Mouse (Mus musculus) neural tube, embryonic 13.5 days (tissue): ENCODE data around the gene Ugt1a8. TPM values are rescaled to one million over a fixed set of nuclear protein-coding genes. Genes with fewer than 3 reads are reported as not detected.
"Not testable (repeated sequence)": the region's sequence is repeated elsewhere in the genome, so short reads cannot be mapped to it uniquely, and the experiment has no call there.

Experiments
- ATAC-seq: fragments of 200-750 bp; cut with Nextera tagmentation; 2 replicates; pipeline ENCODE4 v1.8.0; 2017; ENCODE audit warnings: low read depth, mild to moderate bottlenecking, moderate TSS enrichment, moderate library complexity
- H3K27ac ChIP-seq: fragments of 300-500 bp; sonication (generic); replicated peaks from 2 replicates; pipeline ENCODE4 v1.5.1; 2015; ENCODE audit warnings: moderate library complexity, mild to moderate bottlenecking, inconsistent platforms
- H3K27me3 ChIP-seq: fragments of 300-500 bp; sonication (generic); 2 replicates; pipeline ENCODE4 v1.6.1; 2015; ENCODE audit warnings: mild to moderate bottlenecking, inconsistent platforms
- H3K36me3 ChIP-seq: fragments of 300-500 bp; sonication (generic); 2 replicates; pipeline ENCODE4 v1.6.1; 2015; ENCODE audit warnings: mild to moderate bottlenecking, inconsistent platforms
- H3K4me1 ChIP-seq: fragments of 300-500 bp; sonication (generic); replicated peaks from 2 replicates; pipeline ENCODE4 v1.6.1; 2015; ENCODE audit warnings: inconsistent platforms
- H3K4me2 ChIP-seq: fragments of 300-500 bp; sonication (generic); 2 replicates; pipeline ENCODE4 v1.6.1; 2015; ENCODE audit warnings: inconsistent platforms, mild to moderate bottlenecking, moderate library complexity
- H3K4me3 ChIP-seq: fragments of 300-500 bp; sonication (generic); 2 replicates; pipeline ENCODE4 v1.5.1; 2015; ENCODE audit warnings: mild to moderate bottlenecking, inconsistent platforms
- H3K9ac ChIP-seq: fragments of 300-500 bp; sonication (generic); 2 replicates; pipeline ENCODE4 v1.6.1; 2015; ENCODE audit warnings: moderate library complexity, mild to moderate bottlenecking, inconsistent platforms
- H3K9me3 ChIP-seq: fragments of 300-500 bp; sonication (generic); 2 replicates; pipeline ENCODE4 v1.6.1; 2016; ENCODE audit warnings: inconsistent platforms
- WGBS: fragments of 180-500 bp; shearing (Covaris S2); methylation state at CpG from one replicate; pipeline ENCODE4 v1.1.7; 2015; 5-methylcytosine and 5-hydroxymethylcytosine counted together
- polyA plus RNA-seq: library from polyadenylated mRNA; unstranded; fragments of >200 nt; fragmentation: Nextera tagmentation; extraction: Ambion mirVana; gene quantifications from 2 replicates; pipeline ENCODE4 v1.2.1, GENCODE M21; 2015

Gene Ugt1a8
- polyA plus RNA-seq, 1 experiment from 2014 or later = not detected

DNA sequence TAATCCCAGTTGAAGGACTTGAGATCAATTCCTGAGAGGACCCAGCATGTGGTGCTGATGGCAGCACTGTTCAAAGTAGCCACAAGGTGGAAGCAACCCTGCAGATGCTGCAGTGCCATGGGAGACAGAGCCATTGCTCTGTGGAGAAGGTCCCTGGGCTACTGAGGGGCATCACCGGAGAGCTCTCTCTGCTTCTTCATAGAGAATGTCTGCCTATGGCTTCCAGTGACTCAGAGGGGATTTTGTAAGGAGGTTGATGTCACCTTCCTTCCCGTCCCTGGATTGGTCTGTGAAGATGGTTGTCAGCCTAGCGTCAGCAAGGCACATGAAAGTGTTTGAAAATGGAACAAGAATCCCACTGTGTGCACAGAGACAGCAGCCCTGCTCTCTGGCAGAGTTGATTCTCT, 6.7 kb downstream of the Ugt1a8 start:
- ATAC-seq, H3K36me3 ChIP-seq, H3K4me3 ChIP-seq, H3K9me3 ChIP-seq, H3K27me3 ChIP-seq, H3K9ac ChIP-seq, H3K4me2 ChIP-seq, H3K4me1 ChIP-seq, H3K27ac ChIP-seq: not testable (repeated sequence)
- WGBS = 79% methylated on average over 3 of the region's 3 CpGs

DNA sequence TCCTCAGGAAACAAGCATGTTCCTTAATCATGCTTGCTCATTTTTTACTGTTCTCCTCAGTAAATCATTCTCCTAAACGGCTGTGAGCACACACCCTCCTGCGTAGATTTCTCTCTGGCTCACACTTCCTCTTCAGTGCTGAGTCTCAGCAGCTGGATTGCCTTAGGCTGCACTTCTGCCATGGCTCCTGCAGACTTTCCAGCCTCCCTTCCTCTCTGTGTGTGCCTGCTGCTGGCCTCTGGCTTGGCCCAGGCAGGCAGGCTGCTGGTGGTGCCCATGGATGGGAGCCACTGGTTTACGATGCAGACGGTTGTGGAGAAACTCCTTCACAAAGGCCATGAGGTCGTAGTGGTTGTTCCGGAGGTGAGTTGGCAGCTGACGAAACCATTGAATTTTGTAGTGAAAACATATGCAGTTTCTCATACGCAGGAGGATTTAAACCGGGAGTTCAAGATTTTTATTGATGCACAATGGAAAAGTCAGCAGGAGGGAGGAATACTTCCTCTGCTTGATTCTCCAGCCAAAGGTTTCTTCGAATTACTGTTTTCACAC, 7.4 kb downstream of the Ugt1a8 start, which contains the start of gene Ugt1a7c:
Ugt1a7c (plus strand) TSS at position 122 of the 552 bp plus-strand sequence.
- Histone ChIP-seq H3K36me3 (no peaks in the 10 kb centered on the region), H3K4me3 (no peak within 1 kb of the TSS), H3K9ac (no peak within 1 kb of the TSS), H3K27me3 (no peaks in the 10 kb centered on the region), H3K9me3 (no peaks in the 10 kb centered on the region), H3K4me1 (no peaks in the 10 kb centered on the region; the same call in 1 of the 2 replicates), H3K27ac (no peak within 1 kb of the TSS; the same call in 1 of the 2 replicates), H3K4me2 (no peak within 1 kb of the TSS)
- ATAC-seq = no peak
- 56% methylated on average over 10 of the region's 10 CpGs for WGBS

DNA sequence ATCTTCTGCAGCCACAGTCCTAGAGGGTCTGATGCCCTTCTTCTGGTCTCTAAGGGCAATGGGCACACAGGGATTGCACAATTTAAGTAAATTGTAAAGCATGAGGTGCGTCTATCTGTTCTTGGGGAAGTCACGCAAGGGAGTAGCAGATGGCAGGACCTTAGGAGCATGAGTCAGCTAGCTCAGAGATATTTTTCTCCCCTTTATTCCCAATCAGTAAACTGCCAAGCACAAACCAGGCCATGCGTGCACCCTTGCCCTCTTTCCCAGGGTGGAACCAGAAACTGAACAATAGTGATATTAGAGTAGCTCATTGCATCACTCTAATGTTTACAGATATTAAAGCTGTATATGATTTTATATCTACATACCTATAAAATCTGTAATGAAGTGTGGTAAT, 10.9 kb downstream of the Ugt1a8 start:
- not testable (repeated sequence) for H3K4me2 ChIP-seq, H3K4me3 ChIP-seq, H3K9me3 ChIP-seq, H3K4me1 ChIP-seq, H3K36me3 ChIP-seq, H3K27ac ChIP-seq, H3K9ac ChIP-seq, H3K27me3 ChIP-seq, ATAC-seq
- WGBS = 94% methylated on average over 3 of the region's 3 CpGs

DNA sequence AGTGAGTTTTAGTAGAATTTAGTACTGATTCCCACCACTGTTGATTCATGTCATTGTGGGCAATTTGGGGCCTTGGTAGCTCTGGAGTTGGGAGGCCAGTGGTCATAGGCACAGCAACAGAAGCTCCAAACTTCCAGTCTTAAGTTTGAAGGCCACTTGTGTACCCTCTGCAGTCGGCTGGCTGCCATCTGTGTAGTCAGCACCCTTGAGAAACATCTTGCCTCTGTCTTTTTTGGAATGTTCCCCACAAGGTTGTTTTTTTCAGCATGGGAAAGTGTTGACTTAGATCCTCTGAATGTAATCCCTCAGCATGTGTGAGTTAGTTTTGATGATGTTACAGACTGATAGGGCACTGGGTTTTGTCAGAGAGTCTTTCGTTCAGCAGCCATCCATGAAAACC, 12.1 kb downstream of the Ugt1a8 start:
- H3K4me1 ChIP-seq = not testable (repeated sequence)

DNA sequence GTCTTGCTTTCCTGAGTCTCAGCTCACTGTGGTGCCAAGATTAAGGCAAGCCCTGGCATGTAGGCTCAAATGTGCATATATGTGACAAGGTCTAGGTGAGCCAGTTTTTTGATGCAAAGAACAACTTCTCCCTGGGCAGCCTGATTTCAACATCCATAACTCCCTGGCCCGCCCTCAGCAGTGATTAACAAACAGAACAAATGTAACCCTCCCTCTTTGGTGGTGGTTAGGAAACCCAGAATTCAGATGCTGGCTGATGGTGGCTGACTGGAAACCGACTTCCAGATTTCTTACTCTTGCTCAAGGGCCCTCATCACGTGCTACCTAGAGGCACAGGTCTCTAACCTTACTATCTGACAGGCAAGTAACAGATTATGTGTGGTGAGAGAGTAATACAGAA, 15.4 kb downstream of the Ugt1a8 start, which contains the start of gene Ugt1a6b:
Ugt1a6b (plus strand) TSS at position 234 of the 400 bp plus-strand sequence.
- not testable (repeated sequence) for H3K9me3 ChIP-seq, H3K4me1 ChIP-seq, ATAC-seq, H3K9ac ChIP-seq, H3K4me2 ChIP-seq, H3K4me3 ChIP-seq, H3K36me3 ChIP-seq, H3K27me3 ChIP-seq, H3K27ac ChIP-seq
- WGBS = 68% methylated on average over 3 of the region's 3 CpGs

More for the DNA sequence above, 12.1 kb downstream of the Ugt1a8 start:
- not testable (repeated sequence) for H3K27me3 ChIP-seq, H3K4me2 ChIP-seq, H3K36me3 ChIP-seq, H3K27ac ChIP-seq, H3K9ac ChIP-seq, H3K9me3 ChIP-seq, ATAC-seq, H3K4me3 ChIP-seq
- 71% methylated on average over 2 of the region's 2 CpGs for WGBS

DNA sequence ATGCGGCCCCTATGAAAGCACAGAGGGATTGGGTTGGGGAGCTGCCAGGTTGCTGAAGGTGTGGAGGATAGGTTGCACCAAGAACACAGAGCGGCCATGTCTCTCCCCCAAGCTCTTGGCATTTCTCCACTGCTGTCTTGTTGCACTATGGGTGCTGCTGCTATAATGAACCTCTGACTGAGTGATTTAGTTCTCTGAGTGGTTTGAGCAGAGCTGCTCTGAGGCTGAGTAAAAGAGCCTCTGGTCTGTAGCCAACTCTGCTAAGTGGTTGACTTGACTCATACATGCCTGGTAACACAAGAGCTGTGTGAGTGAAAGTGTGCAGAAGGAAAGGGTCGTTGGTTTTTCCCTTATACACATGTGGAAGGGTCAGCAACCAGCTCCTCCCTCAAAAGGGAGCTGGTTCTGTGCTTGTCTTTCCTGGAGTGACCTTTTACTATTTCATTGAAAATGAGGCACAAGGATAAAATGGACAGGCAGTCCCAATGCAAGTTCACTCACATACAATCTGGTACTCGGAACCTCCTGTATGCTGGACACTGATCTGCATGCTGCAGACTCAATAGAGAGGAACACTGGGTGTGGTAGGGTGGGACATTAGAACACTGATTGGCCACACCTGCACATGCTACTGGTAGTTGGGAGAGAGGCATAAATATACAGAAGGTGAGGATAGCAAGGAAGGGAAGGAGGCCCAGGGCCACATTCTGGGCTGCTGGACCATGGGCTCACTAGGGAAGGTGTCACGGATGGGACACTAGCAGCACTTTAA, 16.3 kb downstream of the Ugt1a8 start:
- not testable (repeated sequence) for H3K27me3 ChIP-seq, H3K4me2 ChIP-seq, H3K4me1 ChIP-seq, H3K4me3 ChIP-seq, ATAC-seq, H3K9ac ChIP-seq, H3K9me3 ChIP-seq, H3K36me3 ChIP-seq, H3K27ac ChIP-seq
- WGBS = 80% methylated on average over 5 of the region's 5 CpGs

DNA sequence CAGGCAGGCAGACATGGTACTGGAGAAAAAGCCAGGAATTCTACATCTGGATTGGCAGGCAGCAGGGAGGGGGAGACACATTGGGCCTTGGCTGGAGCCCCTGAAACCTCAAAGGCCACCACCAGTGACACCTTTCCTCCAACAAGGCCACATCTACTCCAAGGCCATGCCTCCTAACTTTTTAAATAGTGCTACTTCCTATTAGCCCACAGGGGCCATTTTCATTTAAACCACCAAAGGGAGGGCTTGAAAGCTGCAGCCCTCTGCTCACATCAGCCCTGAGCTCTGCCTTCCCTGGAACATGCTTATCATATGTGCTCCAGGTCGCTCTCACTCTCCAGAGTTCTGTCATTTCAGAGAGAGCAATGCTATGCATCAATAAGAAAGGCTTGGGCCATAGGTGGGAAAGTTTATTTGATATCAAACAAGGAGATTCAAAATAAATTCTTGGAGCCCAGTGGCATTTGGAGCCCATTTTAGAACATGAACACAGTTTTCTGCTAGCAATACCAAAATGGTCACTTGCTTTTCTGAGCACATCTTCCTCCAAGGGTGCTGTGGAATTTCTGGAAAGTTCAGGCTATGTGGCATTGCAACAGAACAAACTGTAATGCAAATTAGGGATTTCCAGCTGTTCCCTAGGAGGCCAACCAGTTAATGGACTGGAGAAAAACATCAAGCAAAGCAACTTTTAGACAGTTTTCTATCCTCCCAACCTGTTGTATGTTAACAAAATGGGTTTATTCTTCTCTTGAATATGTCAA, 17.2 kb downstream of the Ugt1a8 start:
- H3K27me3 ChIP-seq = no peaks in the 10 kb centered on the region
- H3K4me2 ChIP-seq = no peak overlapping the region
- H3K9me3 ChIP-seq = no peaks in the 10 kb centered on the region
- no peaks in the 10 kb centered on the region for H3K4me1 ChIP-seq
- ATAC-seq = no peak
- no peaks in the 10 kb centered on the region for H3K36me3 ChIP-seq
- H3K27ac ChIP-seq = no peak overlapping the region
- H3K4me3 ChIP-seq = no peak overlapping the region
- no peak overlapping the region for H3K9ac ChIP-seq
- 95% methylated on average over 1 of the region's 1 CpGs for WGBS

DNA sequence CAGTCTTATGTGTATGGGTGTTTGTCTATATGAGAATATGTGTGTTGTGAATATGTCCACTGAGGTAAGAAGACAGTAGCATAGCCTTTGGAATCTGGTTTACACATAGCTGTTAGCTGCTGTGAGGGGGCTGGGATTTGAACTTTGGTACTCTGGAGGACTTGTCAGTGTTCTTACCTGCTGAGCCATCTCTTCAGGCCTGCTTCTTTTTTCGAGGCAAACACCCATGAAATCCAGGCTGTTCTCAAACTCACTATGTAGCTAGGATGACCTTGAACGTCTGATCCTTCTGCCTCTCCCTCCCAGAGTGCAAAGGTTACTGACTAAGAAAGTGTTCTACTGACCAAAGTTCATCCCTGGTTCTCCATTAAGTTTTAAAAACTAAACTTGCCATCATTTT, 18.0 kb downstream of the Ugt1a8 start:
- ATAC-seq = no peak
- no peaks in the 10 kb centered on the region for H3K9me3 ChIP-seq
- no peak overlapping the region for H3K27ac ChIP-seq
- no peaks in the 10 kb centered on the region for H3K27me3 ChIP-seq
- H3K4me3 ChIP-seq = no peak overlapping the region
- no peak overlapping the region for H3K4me2 ChIP-seq
- no peaks in the 10 kb centered on the region for H3K36me3 ChIP-seq
- H3K4me1 ChIP-seq = no peaks in the 10 kb centered on the region
- H3K9ac ChIP-seq = no peak overlapping the region
- WGBS = 71% methylated on average over 2 of the region's 2 CpGs

DNA sequence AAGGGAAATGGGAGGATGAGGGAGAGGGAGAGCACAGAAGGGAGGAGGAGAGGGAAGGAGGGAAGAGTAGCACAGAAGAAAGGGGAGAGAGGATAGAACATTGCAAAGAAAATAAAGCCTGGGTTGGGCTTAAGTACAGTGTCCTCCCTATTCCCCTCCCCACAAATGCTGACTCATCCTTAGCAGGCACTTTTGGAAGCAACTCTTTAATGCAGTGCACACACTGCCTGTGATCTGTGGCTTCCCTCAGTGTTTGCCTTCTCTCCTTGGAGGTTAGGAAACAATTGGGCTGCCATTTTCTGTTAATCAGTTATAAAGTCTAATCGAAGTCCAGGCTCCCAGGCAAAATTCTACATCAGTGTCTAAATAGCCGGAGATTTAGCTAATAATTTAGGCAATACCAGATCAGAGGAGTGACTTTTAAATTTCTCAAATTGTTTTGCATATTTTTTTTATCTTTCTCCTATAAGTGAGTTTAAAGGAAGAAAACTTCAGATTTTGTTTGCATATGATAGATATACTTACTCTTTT, 21.5 kb downstream of the Ugt1a8 start:
- not testable (repeated sequence) for H3K4me1 ChIP-seq, H3K4me3 ChIP-seq, H3K36me3 ChIP-seq, H3K27me3 ChIP-seq, H3K4me2 ChIP-seq, H3K27ac ChIP-seq, ATAC-seq, H3K9ac ChIP-seq, H3K9me3 ChIP-seq
- 84% methylated on average over 2 of the region's 2 CpGs for WGBS

DNA sequence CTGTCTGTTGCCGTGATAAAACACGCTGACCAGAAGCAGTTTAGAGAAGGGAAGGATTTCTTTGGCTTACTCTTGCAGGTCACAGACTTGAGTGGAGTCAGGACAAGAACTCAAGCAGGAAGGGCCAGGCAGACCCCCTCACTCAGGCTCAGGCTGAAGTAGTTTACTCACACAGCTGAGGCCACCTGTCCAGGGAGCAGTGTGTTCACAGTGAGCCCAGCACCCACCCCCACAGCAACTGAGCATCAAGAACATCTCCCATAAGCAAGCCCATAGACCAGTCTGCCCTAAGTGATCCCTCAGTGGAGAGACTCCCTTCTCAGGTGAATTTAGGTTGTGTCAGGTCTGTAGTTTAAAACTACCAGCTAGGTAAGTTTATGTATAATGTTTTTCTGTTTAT, 22.0 kb downstream of the Ugt1a8 start:
- H3K9ac ChIP-seq, ATAC-seq, H3K27me3 ChIP-seq, H3K4me3 ChIP-seq, H3K27ac ChIP-seq, H3K36me3 ChIP-seq, H3K4me2 ChIP-seq, H3K4me1 ChIP-seq, H3K9me3 ChIP-seq: not testable (repeated sequence)
- 77% methylated on average over 2 of the region's 2 CpGs for WGBS

DNA sequence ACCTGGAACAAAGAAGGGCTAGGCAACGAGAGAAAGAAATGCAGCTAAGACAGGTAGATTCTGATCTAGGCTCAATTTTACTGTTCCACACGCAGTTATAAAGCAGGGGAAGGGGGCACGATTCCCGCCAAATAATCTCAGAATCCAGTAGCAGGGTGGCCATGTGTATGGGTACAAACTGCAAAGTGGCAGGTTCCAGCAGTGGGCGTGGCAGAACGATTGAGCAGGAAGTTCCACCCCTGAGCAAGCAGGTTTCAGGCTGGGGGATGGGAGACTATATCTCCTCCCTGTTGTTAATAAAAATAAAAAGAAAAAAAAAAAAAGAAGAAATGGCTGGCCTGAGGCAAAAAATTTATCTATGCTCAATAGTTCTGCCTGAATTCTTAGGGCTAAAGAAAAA, 25.2 kb downstream of the Ugt1a8 start:
- not testable (repeated sequence) for H3K4me1 ChIP-seq, H3K27ac ChIP-seq, H3K27me3 ChIP-seq, ATAC-seq, H3K36me3 ChIP-seq, H3K4me2 ChIP-seq, H3K9ac ChIP-seq, H3K9me3 ChIP-seq, H3K4me3 ChIP-seq
- WGBS = 94% methylated on average over 6 of the region's 6 CpGs

DNA sequence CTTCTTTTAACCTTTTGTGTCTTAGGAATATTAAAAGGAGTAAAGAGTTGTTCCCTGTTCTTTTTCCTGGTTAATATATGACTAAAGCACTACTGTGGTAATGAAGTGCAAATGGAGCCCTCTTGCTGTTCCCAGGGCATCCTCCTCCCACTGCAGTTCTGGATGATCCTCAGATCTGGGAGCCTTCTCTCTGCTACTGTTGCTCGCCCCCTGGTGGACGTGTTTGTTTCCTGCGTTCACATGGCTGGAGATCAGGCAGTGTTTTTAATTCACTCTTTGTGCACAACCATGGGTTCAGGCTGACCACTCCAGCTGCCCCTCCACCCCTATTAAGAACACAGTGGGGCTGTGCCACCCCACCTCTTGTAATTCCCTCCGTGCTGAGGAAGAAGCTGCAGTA, 32.9 kb downstream of the Ugt1a8 start:
- 14% methylated on average over 4 of the region's 4 CpGs for WGBS
- H3K36me3 ChIP-seq, H3K9me3 ChIP-seq, ATAC-seq, H3K27me3 ChIP-seq, H3K4me2 ChIP-seq, H3K4me1 ChIP-seq, H3K9ac ChIP-seq, H3K27ac ChIP-seq, H3K4me3 ChIP-seq: not testable (repeated sequence)
